Mouse (Mus musculus) lung, postnatal 10 days (tissue): ENCODE data around the gene Scfd2.

Source experiments
- DNase-seq: peaks from one replicate; pipeline ENCODE4 v3.0.0; 2021

The Scfd2 gene

DNA sequence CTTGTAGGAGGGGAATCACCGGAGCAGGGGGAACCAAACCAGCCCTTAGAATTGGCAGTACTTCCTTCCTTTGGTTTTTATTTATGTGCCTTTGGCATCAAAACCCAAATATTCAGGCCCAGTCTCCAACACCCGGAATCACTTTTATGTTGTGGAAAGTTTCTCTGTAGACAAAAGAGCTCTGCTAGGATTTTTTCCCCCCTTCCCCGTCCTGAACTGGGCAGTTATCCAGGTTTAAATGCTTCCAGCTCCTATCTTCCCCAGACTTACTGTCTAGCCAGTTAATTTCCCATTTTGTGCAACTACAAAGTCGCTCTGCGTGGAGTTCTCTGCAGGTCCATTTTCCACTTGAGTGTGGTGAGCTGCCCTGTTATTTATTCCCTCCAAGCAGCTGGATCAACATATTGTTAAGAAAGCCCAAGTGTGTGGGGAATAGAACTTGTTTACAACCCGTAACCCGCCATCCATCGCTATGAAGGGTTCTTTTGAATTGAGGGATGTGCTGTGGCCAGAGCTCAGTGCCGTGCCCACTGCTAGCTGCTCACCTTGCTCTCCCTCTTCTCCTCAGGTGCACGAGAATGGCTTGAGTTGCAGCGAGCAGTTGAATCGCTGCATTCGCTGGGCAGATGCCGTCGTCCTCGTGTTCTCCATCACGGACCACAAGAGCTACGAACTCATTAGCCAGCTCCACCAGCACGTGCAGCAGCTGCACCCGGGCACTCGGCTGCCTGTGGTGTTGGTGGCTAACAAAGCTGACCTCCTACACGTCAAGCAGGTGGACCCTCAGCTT is 333.8 kb downstream of the Scfd2 start:
- peak; percentile 59 for DNase-seq

DNA sequence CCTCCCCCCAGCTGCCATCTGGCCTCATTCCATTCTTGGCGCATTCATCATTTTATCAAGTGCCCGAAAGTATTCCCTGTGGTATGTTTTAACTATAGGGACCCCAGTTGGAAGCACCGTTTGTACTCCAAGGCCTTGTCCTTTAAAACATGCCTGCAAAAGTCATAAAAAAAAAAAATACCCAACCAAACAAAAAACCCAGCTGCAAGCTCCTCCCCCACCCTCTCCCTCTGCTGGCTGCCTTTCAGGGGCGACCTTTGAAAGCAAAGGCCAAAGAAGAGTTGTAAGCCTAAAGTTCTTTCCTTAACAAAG is 335.3 kb downstream of the Scfd2 start:
- peak; percentile 73 for DNase-seq

DNA sequence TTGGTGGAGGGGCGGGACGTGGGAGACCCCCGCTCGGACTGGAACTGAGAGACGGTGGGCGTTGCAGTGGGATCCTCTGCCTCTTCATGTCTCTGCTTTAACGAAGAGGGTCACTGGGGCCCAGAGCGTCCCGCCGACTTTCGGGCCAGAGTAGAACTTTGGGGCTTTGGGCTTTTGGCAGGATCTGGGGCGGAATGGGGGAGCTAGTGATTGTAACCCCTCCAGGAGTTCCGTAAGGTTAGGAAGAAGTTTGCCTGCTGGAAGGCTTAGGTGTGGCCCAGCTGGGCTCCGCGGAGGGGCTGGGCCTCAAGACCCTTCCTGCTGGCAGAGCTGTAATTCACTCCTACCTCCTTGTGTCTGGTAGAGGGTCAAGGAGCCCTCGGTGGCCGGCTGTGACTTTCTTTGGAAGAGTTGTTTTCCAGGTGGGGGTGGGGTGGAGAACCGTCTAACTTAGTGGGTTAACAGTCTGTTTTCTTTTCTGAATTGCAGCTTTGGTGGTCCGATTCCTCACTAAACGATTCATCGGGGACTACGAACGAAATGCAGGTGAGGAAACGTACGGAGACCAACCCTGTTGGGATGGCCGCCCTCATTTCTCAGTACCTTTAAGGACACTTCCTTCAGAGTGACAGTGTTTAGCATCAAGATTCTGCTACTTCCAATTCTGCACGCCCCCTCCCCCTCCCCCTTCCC is 335.8 kb downstream of the Scfd2 start:
- DNase-seq, result no peak

DNA sequence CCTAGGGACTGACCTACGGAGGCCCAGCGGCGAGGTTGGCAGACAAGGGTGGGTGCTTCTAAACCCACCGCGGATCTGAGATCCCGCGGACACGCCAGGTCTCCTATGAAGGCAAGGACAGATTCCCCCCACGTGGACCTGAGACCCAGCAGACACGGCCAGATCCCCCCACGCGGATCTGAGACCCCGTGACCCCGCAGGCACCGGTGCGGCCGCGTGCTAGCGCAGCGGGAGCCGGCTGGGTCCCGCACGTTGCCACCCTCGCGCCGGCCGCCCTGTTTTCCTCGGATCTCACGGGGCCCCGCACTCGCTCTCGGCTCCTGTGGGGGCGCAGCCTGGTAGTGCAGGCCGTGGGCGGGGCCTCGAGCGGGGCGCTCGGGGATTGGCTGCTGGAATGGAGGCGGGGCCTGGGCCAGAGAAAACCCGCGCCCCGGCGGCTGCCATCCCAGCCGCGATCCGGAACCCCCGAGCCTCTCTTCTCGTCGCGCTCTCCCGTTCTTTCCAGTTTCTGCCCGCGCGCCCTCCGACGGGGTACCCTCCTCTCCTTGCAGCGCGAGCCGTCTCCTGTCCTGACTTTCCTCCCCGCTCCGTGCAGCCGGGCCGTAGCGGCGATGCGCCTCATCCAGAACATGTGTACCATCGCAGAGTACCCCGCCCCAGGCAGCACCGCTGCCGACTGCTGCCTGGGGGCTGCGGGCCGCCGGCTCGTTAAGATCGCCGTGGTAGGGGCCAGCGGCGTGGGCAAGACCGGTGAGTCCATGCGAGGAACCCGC is 336.5 kb downstream of the Scfd2 start, which contains the start of gene Rasl11b:
Gene Rasl11b (plus strand): TSS at position 446 of the 773 bp plus-strand sequence.
- DNase-seq, result peak; percentile 96

DNA sequence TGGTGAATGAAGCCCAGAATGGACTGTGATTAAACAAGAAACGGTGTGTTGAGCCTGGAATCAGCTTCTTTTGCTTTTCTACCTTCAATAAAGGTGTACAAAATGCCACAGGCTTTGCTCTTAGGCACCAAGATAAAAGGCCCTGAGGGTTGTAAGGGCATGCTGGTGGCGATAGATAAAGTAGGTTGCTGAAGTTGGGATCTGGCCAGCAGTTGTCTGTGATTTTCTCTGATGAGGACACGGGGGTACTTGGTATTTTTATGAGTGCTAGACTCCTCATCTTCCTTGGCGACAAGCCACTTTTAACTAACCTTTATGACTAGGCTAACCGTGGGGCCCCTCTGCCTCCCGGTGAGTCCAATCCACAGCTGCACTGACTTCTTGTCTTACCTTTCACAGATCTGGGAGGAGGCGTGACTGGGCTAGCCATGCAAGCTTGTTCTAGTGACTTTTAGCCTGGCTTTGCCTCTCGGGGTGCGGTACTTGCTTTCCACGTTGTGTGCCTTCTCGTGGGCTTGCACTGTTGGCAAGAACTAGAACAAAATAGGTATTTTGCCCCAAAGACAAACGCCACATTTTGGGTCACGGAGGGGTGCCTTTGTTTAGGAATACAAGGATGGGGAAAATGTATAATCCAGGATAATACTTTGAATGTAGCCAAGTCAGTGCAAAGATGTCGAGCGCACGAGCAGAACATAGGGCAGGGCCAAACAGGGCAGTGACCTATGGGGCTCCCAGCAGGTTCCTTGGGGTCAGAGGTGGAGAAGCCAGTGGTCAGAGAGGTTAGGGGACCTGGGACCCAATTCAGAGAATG is 337.3 kb downstream of the Scfd2 start:
- no peak for DNase-seq

DNA sequence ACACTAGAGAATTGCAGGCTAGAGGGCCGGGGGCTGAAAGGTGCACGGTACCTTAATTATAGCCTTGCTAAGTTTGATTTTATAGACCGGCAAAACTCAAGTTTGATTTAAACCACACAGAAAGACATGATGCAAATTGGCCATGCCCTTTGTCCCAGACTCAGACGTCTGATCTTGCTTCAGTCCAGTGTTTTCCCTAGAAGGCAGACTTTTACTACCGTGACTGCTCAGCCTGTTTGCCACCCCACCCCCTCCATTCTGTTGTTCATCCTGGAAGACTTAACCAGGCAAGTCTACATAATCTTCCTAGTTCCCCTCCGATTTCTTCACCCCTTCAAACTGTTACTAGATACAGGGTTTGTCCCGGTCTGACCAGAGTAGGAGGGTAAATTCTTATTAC is 337.9 kb downstream of the Scfd2 start:
- DNase-seq, result no peak

DNA sequence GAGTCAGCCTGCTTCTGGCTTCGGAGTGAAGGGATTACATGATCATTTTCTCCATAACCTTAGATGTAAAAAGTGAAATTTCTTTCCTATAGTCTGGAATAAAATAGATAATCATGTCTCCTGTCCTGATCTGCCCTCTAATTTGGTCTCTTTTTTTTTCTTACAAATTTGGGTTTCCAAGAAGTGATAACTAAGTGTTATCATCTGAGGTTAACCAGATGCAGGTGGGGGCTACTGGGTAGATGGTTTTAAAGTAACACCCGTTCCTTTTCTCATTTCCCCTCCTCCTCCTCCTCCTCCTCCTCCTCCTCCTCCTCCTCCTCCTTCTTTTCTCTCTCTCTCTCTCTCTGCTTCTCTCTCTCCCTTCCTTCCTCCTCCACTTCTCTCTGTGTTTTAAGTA is 338.6 kb downstream of the Scfd2 start:
- DNase-seq, result no peak

DNA sequence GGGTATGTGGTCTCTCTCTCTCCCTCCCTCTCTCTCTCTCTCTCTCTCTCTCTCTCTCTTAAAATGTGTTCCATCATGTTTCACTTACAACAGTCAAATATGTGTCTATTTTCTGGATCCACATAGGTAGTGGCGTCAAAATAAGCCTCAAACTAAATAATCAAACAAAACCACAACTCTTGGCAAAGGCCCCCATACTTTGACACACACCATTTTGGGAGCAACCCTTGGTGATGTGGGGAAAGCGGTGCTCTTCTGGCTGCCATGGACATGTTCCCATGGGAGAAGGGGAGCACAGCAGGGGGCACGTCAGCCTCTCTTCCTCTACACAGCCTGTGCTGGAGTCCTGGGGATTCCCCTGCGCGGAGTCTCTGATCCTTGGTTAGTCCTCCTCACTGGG is 340.6 kb downstream of the Scfd2 start:
- DNase-seq, result no peak

DNA sequence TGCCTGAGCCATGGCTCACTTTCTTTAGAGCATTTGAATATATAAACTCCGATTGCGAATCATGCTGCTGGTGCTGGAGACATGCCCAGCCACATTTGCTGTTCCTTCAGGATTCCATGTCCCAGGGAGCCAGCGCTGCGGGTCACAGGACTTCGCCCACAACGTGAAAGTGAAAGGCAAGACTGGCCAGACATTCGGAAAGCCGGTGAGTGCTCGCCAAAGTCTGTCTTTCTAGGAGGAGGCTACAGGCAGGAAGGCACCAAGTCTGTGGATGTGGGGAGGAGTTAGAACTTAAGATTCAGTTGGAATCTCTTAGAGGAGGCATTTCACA is 341.4 kb downstream of the Scfd2 start:
- peak; percentile 66 for DNase-seq

DNA sequence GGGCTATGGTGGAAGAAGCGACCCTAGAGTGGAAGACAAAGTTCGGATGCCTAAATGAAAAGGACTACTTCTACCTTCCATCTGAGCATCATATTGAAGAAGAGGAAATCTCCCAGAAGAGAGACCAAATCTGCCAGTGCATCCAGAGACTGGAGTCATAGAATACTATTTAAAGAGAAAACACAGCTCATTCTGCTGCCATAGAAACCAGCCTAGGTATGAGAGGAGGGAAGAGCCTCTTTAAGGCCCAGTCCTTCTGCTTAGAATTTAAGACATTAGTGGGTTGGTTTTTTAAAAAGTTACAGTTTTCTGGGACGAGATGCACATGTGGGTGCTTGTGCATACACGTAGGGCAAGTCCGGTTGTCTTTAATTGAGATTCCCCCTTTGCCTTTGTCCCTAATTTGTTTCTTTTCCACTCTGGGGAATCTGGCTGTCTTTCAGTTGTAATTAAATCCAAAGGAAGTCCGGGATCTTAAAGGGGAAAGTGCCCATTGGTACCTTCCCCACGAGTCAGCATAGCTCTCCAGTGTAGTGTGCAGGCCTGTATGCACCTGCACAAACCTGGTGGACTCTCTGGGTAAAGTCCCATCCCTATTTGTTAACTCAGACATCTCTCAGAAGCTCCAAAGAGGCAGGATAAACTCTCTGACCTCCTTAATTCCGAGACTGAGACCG is 341.9 kb downstream of the Scfd2 start:
- DNase-seq, result no peak

DNA sequence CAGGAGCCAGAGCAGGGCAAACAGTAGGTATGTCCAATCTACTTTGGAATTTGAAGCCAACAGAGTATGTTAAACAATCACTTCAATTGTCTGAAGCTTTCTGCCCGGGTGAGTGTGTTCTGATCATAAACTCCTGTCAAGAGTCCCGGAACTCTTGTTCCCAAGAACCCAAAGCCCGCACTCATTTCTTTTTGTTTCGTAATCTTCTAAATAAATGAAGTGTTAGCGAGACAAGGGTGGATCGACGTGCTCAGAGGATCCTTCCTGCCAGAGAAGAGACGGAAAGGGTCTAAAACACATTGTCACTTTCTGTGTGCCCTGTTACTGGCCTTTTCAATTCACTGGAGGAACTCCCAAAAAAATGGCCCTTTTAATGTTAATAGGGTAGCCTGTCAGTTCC is 342.7 kb downstream of the Scfd2 start:
- peak; percentile 38 for DNase-seq

DNA sequence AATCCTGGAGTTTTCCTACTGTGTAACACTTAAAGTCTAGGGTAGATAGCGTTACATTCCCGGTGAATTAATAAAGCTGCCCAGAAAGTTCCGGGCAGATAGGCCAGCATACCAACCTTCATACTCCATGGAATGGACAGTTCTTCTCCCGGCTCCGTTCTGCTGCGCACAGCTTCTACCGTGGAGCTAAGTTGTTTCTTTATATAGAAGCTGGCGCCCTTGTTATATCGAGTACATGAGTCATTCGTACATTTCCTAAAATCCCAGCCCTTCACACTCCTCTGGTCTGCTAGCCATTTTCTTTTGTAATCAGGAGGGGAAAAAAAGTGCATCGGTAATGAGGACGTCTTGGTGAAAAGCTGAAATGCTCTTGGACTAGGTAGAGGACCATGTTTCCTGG is 343.5 kb downstream of the Scfd2 start:
- DNase-seq, result no peak

DNA sequence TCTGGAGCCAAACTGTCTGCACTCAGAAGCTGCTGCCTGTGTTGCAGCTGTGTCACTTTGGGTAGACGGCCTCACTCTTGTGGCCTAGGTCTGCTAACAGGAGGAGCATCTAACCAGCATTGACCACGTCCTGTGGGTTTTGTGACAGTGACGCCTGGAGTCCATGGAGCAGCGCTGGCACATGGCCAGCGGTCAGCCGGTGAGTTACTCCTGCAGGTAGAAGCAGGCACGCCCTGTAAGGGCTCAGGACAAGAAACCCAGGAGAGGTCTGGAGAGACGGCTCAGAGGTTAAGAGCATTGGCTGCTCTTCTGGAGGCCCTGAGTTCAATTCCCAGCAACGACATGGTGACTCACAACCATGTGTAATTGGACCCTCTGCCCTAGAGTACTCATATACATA is 347.0 kb downstream of the Scfd2 start:
- no peak for DNase-seq

DNA sequence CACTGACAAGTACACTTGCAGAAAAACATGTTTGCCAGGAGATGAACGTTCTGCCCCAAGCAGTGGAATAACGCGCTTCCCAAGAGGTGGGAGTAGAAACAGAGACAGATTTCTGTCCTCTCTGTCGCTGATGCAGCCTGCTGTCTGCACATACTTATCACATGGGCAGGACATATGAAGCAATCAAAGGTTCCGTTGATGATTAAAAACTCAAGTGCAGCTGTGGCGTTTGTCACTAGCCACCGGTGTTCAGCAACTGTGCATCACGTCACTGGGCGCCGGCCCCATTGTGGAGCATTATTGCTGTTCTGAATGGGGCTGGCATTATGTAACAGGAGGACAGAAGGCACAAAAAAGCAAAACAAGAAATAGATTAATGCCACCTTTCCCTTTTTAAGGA is 348.4 kb downstream of the Scfd2 start:
- DNase-seq, result peak; percentile 28

DNA sequence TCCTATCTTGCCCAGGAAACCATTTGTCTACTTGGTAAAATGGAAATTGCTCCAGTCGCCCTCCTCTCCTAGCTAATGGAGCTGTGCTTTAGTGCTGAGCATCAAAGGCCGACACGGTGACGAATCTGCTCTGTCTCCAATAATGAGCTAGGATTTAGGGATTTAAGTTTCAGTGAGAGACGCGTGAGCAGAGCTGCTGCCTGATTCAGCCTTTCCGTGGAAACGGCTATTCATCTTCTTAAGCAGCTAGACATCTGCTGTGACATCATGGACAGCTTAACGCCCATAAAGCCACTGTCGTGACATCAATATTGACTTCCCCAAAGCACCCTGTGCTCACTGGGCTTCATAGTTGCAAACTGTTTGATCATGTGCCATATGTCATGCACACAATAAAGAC is 351.3 kb downstream of the Scfd2 start:
- DNase-seq, result no peak

DNA sequence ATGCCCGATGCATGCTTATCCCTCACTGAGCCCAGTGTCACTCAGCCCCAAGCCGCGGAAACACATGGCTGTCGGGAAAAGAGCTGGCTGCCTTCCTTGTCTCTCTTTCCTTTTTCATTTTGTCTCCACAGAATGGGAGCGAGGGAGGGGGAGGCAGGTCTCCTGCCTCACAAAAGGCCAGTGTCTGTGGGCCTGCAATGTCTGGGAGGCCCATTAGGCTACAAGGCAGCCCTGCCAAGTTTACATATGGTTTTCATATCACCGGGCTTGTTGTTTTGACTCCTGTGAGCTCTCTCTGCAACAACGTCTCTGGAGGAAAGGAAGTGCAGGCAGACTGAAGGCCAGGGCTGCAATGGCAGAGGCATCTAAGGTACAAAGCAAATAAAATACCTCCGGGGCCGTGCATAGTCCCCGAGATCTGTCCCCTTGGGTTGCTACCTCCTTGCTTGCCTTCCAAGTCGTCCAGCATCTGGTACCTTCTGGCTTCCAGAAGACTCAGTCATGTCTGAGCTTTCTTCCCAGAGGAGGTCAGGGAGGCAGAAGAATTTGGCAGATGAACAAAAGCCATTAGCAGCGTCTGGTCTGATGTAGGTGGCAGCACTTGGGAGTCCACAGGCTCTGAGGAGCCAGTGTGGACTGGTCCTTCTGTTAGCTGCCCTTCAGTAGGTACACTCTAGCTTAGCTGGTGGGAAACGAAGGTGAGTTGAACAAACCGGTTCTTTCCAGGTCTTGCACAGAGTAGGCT is 355.9 kb downstream of the Scfd2 start:
- DNase-seq, result peak; percentile 51

DNA sequence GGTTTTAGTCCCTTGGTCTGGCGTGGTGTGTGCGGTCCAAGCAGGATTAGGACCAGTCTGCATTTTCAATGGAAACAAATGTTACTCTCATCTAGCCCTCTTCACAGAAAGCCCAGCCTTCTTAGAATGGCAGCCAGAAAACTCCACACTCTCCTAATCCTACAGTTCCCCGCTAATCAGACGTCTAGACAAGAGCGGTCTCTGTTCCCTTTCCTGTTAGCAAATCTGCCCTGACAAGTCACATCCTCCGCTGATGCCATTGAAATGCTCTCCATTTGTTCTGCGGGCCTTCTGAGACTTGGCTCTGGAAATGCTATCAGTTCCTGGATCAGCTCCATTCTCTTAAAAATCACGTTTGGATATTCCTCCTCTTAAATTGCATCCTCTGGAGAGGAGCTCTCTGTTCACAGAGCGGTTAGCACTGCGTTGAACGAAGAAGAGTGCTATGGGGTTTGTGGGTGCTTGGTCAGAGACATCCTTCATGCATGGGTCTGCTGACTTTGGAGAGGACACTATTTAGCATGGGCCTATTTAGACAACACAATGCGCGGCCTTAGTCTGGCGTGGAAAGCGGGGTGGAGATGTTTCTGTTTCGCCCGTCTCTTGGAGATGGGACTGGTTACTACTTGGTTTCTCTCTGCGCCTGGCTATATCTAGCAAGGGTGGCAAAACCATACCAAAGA is 358.3 kb downstream of the Scfd2 start:
- peak; percentile 45 for DNase-seq

DNA sequence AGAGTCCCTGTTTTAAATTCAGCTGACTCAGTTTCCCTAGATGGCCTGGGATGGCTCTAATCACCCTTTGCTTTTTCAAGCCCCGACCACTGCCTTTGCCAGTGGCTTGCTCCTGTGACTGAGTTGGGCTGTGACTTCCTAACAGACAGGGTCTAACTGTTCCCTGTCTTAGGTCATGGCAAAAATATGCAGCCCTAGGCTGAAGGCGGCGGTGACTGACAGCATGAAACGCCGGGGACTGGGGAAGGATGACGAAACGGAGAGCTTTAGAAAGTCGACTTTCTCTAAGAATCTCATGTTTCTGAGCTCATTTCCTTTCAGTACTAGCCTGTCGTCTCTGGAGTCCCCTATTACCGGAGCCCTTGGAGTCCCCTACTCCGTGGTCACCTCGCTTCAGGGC is 359.4 kb downstream of the Scfd2 start:
- DNase-seq, result peak; percentile 77

DNA sequence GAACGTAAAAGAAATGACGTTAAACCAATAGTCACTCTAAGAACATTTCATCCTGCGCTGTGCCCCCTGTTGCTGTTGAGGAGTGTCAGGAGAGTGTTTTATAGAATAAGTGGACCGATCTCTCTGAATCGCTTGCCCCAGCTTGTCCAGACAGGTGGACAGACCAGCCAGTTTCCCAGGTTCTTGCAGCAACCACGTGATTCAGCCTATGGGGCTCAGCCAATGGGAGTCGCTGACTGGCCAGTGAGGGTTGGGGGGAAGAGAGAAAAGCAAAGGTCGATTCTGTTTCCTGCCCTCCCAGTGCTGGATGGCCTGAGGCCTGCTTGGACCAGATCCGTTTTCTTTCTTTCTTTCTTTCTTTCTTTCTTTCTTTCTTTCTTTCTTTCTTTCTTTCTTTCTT is 359.8 kb downstream of the Scfd2 start:
- no peak for DNase-seq

DNA sequence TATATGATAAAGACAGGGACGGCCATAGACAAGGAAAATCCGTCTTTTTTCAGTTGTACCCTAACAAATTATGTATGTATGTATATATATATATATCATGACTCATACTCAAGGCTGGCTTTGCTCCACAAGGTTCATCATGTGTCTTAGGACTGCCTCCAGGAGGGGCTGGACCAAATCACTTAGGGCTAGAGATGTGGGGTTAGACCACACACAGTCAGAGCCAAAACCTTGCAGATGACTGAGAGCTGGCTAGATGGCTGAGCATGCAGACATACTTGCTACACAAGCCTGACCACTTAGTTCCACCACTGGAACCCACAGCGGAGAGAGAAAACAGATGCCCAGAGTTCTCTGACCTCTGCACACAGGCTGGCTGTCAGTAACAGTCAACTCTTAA is 363.5 kb downstream of the Scfd2 start:
- no peak for DNase-seq

DNA sequence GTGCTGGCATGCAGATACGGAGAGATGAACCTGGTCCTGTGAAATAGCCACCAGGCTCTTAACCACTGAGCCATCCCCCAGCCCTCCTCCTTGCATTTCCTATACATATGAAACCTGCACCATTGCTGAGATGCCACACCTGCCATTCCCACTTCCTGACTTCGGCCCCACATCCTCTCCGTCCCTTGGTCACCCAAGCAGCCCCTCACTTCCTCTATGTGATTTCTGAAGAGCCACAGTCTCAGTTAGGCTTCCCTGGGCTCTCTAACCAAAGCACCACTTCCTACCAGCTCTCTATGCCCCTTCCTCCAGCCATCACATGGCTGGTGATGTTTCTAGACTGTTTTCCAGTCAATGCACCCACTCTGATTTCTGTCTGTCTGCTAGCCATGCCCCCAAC is 364.9 kb downstream of the Scfd2 start:
- no peak for DNase-seq
